Mouse (Mus musculus) induced T-regulatory cell, adult 2 months (primary cell): ENCODE data around the gene Ttll10.

Source experiments
- DNase-seq: peaks from one replicate; pipeline ENCODE4 v3.0.0-alpha.2; 2012; ENCODE audit warnings: low read depth

The Ttll10 gene

DNA sequence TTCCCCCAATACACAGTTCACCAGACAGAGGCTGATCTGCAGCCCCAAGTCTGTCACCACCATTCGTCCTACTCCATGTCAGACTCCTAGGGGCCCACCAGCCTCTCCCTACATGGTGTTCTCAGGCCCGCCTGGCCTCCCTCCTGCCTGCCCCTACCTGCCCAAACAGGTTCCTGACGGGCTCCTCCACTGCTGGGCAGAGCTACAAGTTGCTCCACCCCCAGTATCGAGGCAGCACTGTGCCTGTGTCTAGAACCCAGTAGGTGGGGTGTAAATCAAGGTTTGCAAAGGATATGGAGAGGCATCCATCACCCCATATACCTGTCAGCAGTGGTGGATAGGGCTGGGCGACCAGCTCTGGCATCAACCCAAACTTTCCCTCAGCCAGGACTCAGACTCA lies at the start of gene Ttll10:
TSS of gene Ttll10 (minus strand) at position 154 of the 400 bp plus-strand sequence.
- no peak for DNase-seq

- no peak for DNase-seq
These were observed 44.1 kb upstream of the Ttll10 start for GRCm38 (mm10) chr4:156103342-156103741.

- DNase-seq: peak; percentile 51
These were observed 42.3 kb upstream of the Ttll10 start for GRCm38 (mm10) chr4:156101481-156101903.

- no peak for DNase-seq
These were observed 41.3 kb upstream of the Ttll10 start for GRCm38 (mm10) chr4:156100501-156100900.

- no peak for DNase-seq
These were observed 40.2 kb upstream of the Ttll10 start for GRCm38 (mm10) chr4:156099427-156099826.

- DNase-seq: no peak
These were observed 38.7 kb upstream of the Ttll10 start for GRCm38 (mm10) chr4:156097770-156098366.

DNA sequence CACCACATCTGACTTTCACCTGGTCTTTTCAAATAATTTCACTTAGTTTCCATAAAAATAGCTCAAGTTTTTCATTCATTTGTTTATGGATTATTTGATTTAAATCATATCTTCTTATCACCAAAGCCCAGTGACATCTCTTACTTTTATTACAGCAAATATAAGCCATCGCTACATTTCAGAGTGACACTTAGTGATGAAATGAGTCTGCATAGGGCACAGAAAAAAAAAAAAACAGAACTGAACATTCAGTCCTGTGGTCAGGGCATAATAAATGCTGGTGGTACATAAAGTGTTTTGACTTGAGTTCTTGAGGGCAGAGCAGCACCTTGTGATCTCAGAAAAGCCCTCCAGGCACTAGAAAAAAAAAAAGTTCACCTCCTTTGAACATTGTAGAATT lies 37.0 kb upstream of the Ttll10 start:
- no peak for DNase-seq

DNA sequence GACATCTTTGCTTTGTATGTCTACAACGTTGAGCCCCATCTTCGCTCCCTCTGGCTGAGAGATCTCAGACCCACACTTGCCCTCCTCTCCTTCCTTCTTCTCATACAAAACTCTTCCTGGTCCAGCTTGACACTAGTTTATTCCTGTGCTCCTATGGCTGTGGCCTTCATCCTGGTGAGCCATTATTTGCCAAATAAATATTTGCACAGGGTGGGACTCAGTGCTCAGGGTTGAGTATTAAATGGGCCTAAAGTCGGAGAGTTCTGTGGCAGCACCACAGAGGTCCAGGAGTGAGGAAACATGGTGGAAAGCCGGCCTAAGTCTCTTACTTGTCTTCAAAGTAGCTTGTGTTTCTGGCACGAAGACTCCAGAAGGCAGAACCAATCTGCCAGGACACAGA lies 34.5 kb upstream of the Ttll10 start:
- no peak for DNase-seq

- DNase-seq: no peak
These were observed 33.6 kb upstream of the Ttll10 start for GRCm38 (mm10) chr4:156092765-156093164.

- no peak for DNase-seq
These were observed 32.0 kb upstream of the Ttll10 start for GRCm38 (mm10) chr4:156091236-156091635.

- no peak for DNase-seq
These were observed 28.3 kb upstream of the Ttll10 start for GRCm38 (mm10) chr4:156087398-156088087.

GRCm38 (mm10) chr4:156085256-156085655 lies 26.0 kb upstream of the Ttll10 start:
- no peak for DNase-seq

- DNase-seq: no peak
These were observed 25.1 kb upstream of the Ttll10 start for GRCm38 (mm10) chr4:156084096-156084879.

- no peak for DNase-seq
These were observed 24.1 kb upstream of the Ttll10 start for GRCm38 (mm10) chr4:156083348-156083747.

DNA sequence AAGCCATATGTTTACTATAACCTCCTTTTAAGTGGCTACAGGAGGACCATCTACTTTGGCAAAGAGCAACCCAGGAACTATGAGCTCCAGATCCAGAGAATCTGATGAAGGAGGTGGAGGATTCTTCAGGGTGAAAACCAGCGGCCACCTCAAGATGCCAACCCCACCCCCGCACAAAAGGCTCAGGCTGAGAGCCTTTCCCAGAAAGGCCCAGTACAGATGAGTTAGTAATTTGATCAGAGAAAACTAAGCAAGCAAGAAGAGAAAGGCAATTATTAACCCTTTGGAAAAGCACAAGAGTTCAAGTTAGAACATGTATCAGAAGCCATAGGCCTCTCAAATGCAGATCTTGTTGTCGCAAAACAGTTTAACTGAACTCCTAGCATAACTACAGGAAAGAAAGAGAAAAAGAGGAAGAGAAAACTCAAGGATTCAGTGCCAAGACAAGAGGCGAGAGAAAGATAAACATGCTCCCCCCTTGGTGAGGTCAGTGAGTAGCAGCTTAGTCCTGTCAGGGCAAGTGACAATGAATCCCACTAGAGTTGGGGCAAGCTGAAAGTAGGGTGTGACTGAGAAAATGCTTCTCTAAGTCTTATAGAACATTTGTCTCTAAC lies 23.5 kb upstream of the Ttll10 start:
- DNase-seq: no peak

- peak; percentile 83 for DNase-seq
These were observed 18.5 kb upstream of the Ttll10 start for GRCm38 (mm10) chr4:156077499-156078301.

GRCm38 (mm10) chr4:156076911-156077382 lies 17.7 kb upstream of the Ttll10 start:
- DNase-seq: peak; percentile 67

GRCm38 (mm10) chr4:156070716-156071115 lies 11.5 kb upstream of the Ttll10 start:
- no peak for DNase-seq

DNA sequence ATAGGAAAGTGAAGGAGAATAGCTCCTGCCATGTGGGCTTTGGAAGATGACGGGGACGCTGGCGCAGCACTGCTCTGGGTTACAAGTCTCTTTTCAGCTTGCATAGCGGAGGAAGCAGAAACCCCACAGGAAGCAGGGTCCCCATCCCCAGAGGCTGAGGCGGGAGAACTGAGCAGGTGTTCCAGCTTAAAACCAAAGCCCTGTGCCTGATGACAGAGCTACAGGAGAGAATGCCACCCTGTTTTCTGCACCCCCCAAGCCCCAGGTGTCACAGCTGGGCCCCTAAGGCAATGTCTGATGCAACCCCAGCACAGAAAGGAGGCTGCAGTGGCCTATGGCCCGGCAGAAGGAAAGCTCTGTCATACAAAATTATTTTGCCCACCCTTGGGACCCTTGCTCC lies 11.1 kb upstream of the Ttll10 start:
- peak; percentile 36 for DNase-seq

GRCm38 (mm10) chr4:156069701-156070100 lies 10.5 kb upstream of the Ttll10 start:
- no peak for DNase-seq

GRCm38 (mm10) chr4:156067256-156067949 lies 8.2 kb upstream of the Ttll10 start:
- peak; percentile 60 for DNase-seq
